Mouse (Mus musculus) limb, embryonic 14.5 days (tissue): ENCODE measurements around the gene Nrbf2. TPM values are rescaled to one million over a fixed set of nuclear protein-coding genes. Genes with fewer than 3 reads are reported as not detected.

ENCODE experiments used
- ATAC-seq: fragments of 200-750 bp; cut with Nextera tagmentation; 2 replicates; pipeline ENCODE4 v1.8.0; 2017; ENCODE audit warnings: low read depth, moderate number of reproducible peaks, moderate TSS enrichment; ENCODE audit not compliant: low FRiP score
- DNase-seq: peaks from one replicate; pipeline ENCODE4 v3.0.0-alpha.2; 2015; ENCODE audit warnings: low spot score
- H3K27ac ChIP-seq: fragments of 300-500 bp; sonication (generic); replicated peaks from 2 replicates; pipeline ENCODE4 v1.5.1; 2014; ENCODE audit warnings: low read depth, mild to moderate bottlenecking, low read length, moderate library complexity, mixed read lengths
- H3K27me3 ChIP-seq: fragments of 300-500 bp; sonication (generic); 2 replicates; pipeline ENCODE4 v1.6.1; 2014; ENCODE audit warnings: low read length, mixed read lengths; ENCODE audit not compliant: control insufficient read depth, insufficient read depth
- H3K36me3 ChIP-seq: fragments of 300-500 bp; sonication (generic); 2 replicates; pipeline ENCODE4 v1.6.1; 2014; ENCODE audit warnings: mild to moderate bottlenecking, low read length, moderate library complexity, mixed read lengths; ENCODE audit not compliant: control insufficient read depth, insufficient read depth
- H3K4me1 ChIP-seq: fragments of 300-500 bp; sonication (generic); 2 replicates; pipeline ENCODE4 v1.6.1; 2014; ENCODE audit warnings: antibody characterized with exemption, low read length, mixed read lengths; ENCODE audit not compliant: control insufficient read depth, insufficient read depth
- H3K4me2 ChIP-seq: fragments of 300-500 bp; sonication (generic); replicated peaks from 2 replicates; pipeline ENCODE4 v1.6.1; 2014; ENCODE audit warnings: low read depth, mild to moderate bottlenecking, low read length, moderate library complexity; ENCODE audit not compliant: severe bottlenecking
- H3K4me3 ChIP-seq: fragments of 300-500 bp; sonication (generic); replicated peaks from 2 replicates; pipeline ENCODE4 v1.5.1; 2014; ENCODE audit warnings: low read length
- H3K9ac ChIP-seq: fragments of 300-500 bp; sonication (generic); 2 replicates; pipeline ENCODE4 v1.6.1; 2014; ENCODE audit warnings: mild to moderate bottlenecking, low read depth, low read length, moderate library complexity; ENCODE audit not compliant: severe bottlenecking
- H3K9me3 ChIP-seq: fragments of 300-500 bp; sonication (generic); 2 replicates; pipeline ENCODE4 v1.6.1; 2016; ENCODE audit warnings: low read length; ENCODE audit not compliant: control insufficient read depth
- POLR2A ChIP-seq: fragments of 200-500 bp; IDR thresholded peaks from 2 replicates; pipeline ENCODE4 v1.8.0; 2012; ENCODE audit warnings: inconsistent platforms, mild to moderate bottlenecking, moderate library complexity, borderline replicate concordance; ENCODE audit not compliant: insufficient read depth, insufficient read length; ENCODE audit errors: extremely low read depth
- WGBS: fragments of 180-500 bp; shearing (Covaris S2); extraction: QIAGEN DNeasy Blood & Tissue Kit; methylation state at CpG from one replicate; pipeline ENCODE4 v1.1.7; 2014; 5-methylcytosine and 5-hydroxymethylcytosine counted together
- polyA plus RNA-seq, 2 experiments: library from polyadenylated mRNA; depleted of rRNA in 1 of 2; stranded (reverse) in 1 of 2; unstranded in 1 of 2; fragments of >200 nt; fragmentation: Nextera tagmentation in 1 of 2; extraction: Ambion mirVana in 1 of 2; gene quantifications; 2 replicates each; pipeline versions ENCODE4 v1.2.1 to v1.2.3; 2012 to 2014

Nrbf2 gene
- polyA plus RNA-seq, 2 experiments, result 16.8 to 38.7 TPM

DNA sequence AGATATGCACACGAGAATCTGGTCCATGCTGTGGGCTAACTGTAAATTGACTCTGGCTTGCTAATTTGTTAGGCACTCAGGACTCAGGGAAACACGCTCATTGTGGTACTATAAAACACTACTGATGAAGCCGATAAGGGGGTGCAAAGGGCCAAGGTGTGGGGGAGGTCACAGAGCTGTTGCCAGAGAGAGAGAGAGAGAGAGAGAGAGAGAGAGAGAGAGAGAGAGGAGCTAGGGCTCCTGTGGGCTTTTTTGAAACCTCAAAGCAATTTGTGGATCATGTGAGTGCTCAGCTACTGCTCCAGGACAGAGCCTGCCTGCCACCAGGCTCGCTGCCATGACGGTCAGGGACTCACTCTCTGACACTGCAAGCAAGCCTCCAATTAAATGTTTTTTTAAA is 13.8 kb upstream of the Nrbf2 start:
- no peak overlapping the region for H3K4me2 ChIP-seq
- H3K27me3 ChIP-seq, result no peaks in the 10 kb centered on the region
- no peak overlapping the region for H3K4me3 ChIP-seq
- H3K27ac ChIP-seq, result no peak overlapping the region
- no peaks in the 10 kb centered on the region for H3K9me3 ChIP-seq
- no peak for TF ChIP-seq POLR2A
- WGBS, result 24% methylated on average over 5 of the region's 5 CpGs
- no peak for DNase-seq
- ATAC-seq, result no peak
- H3K4me1 ChIP-seq, result no peaks in the 10 kb centered on the region
- no peak overlapping the region for H3K9ac ChIP-seq
- H3K36me3 ChIP-seq, result no peaks in the 10 kb centered on the region

DNA sequence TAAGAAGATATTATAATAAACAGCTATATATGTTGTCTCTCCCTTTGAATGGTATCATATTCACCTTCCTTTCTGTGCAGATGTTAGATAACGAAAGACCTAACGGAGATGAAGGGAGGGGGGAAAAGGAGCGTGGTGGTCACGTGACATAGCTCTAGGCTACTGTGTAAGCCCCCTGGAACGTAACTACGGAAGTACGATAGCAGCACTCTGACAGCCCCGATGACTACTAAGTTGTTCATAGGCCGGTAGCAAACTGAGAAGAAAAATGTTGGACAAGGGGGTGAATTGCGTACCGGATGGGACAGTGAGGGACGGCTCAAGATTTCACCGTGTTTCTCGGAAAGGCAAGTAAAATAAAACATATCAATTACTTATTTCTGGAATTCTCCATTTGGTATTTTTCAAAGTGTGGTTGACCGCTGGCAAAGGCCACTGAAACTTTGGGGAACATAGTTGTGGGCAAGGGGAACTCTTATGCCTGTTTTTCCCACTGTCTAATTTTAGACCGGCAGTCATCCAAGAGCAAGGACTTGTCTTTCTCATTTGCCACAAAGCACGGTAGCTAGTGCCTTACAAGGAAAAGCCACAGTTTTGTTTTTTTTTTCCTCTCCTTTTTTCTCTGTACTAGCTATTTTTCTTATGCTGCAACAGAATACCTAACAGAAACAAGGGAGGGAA is 12.2 kb upstream of the Nrbf2 start:
- 86% methylated on average over 17 of the region's 17 CpGs for WGBS
- no peak overlapping the region for H3K9ac ChIP-seq
- H3K9me3 ChIP-seq, result no peaks in the 10 kb centered on the region
- H3K27ac ChIP-seq, result no peak overlapping the region
- ATAC-seq (no peak), DNase-seq (no peak)
- H3K4me3 ChIP-seq, result no peak overlapping the region
- H3K27me3 ChIP-seq, result no peaks in the 10 kb centered on the region
- H3K4me1 ChIP-seq, result no peaks in the 10 kb centered on the region
- H3K36me3 ChIP-seq, result no peaks in the 10 kb centered on the region
- TF ChIP-seq POLR2A, result no peak
- no peak overlapping the region for H3K4me2 ChIP-seq

DNA sequence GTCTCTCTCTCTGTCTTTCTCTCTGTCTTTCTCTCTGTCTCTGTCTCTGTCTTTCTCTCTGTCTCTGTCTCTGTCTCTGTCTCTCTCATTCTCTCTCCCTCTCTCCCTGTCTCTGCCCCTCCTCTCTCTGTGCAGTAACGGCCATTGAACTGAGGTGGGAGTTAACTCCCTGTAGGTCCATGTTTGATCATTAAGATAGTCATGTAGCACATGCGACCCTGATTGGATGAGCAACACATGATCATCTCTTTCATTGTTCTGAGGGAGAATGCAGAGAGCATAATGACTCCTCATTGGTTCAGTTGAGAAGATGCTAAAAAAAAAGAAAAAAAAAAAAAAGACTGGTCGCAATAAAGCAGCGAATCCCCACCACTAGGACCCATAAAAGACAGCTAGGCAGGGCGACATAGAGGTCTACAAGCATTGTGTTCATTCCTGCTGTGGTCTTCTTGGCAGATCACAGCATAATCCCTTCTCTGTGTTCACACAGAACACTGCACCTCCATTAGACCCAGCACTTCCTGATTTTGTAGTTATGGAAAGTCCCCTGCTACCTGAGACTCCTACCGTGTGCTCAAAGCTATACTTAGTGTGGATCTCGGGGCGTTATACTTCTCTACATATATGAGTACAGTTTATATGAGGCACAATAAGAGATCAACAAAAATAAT is 11.5 kb upstream of the Nrbf2 start:
- H3K4me3 ChIP-seq, result no peak overlapping the region
- no peaks in the 10 kb centered on the region for H3K36me3 ChIP-seq
- no peaks in the 10 kb centered on the region for H3K27me3 ChIP-seq
- no peak overlapping the region for H3K9ac ChIP-seq
- no peak for TF ChIP-seq POLR2A
- DNase-seq, result no peak
- no peaks in the 10 kb centered on the region for H3K4me1 ChIP-seq
- H3K27ac ChIP-seq, result no peak overlapping the region
- no peaks in the 10 kb centered on the region for H3K9me3 ChIP-seq
- no peak for ATAC-seq
- WGBS, result 74% methylated on average over 8 of the region's 8 CpGs
- no peak overlapping the region for H3K4me2 ChIP-seq

DNA sequence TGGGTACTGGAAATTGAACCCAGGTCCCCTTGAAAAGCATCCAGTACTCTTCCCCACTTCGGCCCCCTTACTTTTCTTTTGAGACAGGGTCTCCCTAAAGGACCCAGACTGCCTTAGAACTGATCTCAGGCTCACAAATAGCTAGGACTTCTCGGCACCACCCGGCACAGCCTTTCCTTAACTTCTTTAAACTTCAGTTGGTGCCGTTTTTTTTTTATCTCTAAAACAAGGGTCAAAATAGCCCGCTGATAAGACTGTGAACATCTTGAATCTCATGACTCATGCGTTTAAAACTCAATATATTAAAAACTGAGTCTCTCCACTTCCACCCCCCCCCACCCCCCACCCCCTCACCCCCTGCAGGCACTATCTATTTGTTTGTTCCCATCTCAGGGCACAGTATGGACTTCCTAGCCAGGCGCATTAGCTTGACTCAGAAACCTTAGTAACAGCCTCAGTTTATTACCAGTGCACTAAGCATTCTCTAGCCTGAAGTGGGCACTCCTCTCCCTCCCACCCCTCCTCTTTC is 10.9 kb upstream of the Nrbf2 start:
- no peak for DNase-seq
- no peaks in the 10 kb centered on the region for H3K27me3 ChIP-seq
- H3K9ac ChIP-seq, result no peak overlapping the region
- ATAC-seq, result no peak
- no peak overlapping the region for H3K4me3 ChIP-seq
- no peak overlapping the region for H3K4me2 ChIP-seq
- 76% methylated on average over 7 of the region's 7 CpGs for WGBS
- no peaks in the 10 kb centered on the region for H3K4me1 ChIP-seq
- H3K27ac ChIP-seq, result no peak overlapping the region
- no peak for TF ChIP-seq POLR2A
- H3K36me3 ChIP-seq, result no peaks in the 10 kb centered on the region
- H3K9me3 ChIP-seq, result no peaks in the 10 kb centered on the region

DNA sequence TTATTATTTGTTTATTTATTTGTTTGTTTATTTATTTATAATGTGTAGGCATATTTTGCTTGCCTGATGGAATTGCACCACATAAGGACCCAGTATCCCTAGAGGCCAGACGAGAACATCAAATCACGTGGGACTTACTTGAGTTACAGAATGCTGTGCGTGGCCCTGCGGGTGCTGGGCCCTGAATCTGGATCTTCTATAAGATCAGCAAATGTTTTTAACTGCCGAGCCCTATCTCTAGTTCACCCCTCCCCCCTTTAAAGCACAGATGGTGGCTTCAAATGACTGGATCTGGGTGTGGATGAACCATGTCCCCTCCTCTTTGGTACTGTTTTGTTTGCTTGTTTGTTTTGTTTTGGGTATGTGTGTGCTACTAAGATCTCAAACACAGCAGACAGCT is 10.2 kb upstream of the Nrbf2 start:
- Histone ChIP-seq H3K27me3 (no peaks in the 10 kb centered on the region), H3K4me3 (no peak overlapping the region), H3K36me3 (no peaks in the 10 kb centered on the region), H3K27ac (no peak overlapping the region), H3K9ac (no peak overlapping the region), H3K9me3 (no peaks in the 10 kb centered on the region), H3K4me2 (no peak overlapping the region), H3K4me1 (no peaks in the 10 kb centered on the region)
- no peak for TF ChIP-seq POLR2A
- 72% methylated on average over 5 of the region's 5 CpGs for WGBS
- DNase-seq (no peak), ATAC-seq (no peak)
